Mouse (Mus musculus): Measurements from ENCODE around the gene Gnat3.
"Not testable (repeated sequence)": the region's sequence is repeated elsewhere in the genome, so short reads cannot be mapped to it uniquely, and the experiment has no call there.

Gnat3 gene

GRCm38 (mm10) chr5:17962249-17962648 lies at the start of gene Gnat3:
Gene Gnat3 (plus strand): TSS chr5:17962549.
- no peak for DNase-seq (ENCODE audit: extremely low read depth, low read depth)

DNA sequence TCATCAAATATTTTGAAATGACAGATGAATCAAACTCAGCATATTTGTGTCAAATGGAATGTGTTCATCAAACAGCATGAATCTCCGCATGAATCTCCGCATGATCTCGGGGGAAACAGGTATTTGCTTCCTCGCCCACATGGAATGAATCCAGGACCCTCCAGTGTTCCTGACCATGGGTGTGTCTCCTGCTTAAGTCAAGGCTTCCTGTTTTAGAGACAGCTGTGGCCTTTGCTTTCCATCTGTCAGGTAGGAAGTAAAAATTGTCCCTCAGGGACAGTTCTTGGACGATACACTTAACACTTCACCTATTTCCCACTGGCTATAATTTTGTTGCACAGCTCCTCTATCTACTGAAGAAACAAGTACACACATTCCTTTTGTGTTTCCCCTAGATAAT lies 43.4 kb upstream of the Gnat3 start:
- no peak for DNase-seq (ENCODE audit: extremely low read depth, low read depth)

GRCm38 (mm10) chr5:17923648-17924047 lies 38.7 kb upstream of the Gnat3 start:
- no peak for DNase-seq (ENCODE audit: extremely low read depth, low read depth)

GRCm38 (mm10) chr5:17924085-17924518 lies 38.2 kb upstream of the Gnat3 start:
- DNase-seq (ENCODE audit: extremely low read depth, low read depth) = no peak

DNA sequence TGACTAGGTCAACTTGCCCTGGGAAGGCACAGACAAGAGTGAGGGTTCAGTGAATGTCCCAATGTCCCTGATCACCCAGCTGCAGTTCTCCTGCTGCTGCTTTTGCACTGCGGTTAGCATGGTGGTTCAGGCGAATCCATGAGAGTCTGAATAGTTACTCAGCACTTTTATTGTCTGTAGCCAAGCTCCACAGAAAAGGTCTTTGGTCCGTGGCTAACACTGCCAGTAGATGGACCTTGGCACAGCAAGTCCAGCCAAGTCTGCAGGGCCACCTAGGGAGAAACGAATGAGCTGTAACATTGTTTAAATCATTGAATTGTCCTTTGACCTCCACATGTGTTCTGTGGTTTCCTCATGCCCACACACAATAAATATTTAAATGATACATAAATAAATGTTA lies 33.9 kb upstream of the Gnat3 start:
- no peak for DNase-seq (ENCODE audit: extremely low read depth, low read depth)

- no peak for DNase-seq (ENCODE audit: extremely low read depth, low read depth)
Measured at GRCm38 (mm10) chr5:17929006-17929567, 33.3 kb upstream of the Gnat3 start.

GRCm38 (mm10) chr5:17931588-17931987 lies 30.8 kb upstream of the Gnat3 start:
- not testable (repeated sequence) for DNase-seq (ENCODE audit: extremely low read depth, low read depth)

- no peak for DNase-seq (ENCODE audit: extremely low read depth, low read depth)
Measured at GRCm38 (mm10) chr5:17934501-17934900, 27.8 kb upstream of the Gnat3 start.

DNA sequence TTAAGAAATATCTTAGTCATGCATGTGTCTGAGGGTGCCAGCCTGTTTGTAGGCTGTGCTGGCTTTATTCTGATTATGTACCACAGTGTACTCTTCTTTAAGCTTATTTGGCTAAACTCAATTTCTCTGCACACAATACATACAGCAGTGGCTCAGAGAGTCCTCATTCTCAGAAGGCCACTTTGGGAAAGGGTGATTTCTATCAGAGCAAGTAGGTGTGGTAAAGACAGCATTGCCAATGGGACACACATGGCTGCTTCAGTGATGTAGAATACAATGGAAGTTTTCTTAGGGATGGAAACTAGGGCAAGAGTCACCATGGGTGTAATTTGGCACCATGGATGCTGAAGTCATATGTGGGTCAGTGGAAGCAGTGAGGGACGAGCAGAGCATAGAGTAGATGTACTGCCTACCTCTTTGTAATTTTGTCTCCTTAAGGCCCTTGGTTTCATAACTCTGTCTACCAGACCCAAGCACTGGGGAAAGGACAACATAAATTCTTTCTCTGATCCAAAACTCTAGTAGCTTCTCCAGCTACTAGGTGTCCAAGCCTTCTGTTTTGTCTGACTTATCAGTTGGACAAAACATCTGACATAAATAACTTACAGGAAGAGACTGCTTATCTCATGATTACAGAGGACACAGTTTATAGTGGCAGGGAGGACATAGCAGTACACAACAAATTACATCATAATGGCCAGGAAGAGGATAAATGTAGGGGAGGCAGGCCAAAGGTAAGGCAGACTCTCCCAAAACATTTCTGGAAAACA lies 24.0 kb upstream of the Gnat3 start:
- no peak for DNase-seq (ENCODE audit: extremely low read depth, low read depth)

DNA sequence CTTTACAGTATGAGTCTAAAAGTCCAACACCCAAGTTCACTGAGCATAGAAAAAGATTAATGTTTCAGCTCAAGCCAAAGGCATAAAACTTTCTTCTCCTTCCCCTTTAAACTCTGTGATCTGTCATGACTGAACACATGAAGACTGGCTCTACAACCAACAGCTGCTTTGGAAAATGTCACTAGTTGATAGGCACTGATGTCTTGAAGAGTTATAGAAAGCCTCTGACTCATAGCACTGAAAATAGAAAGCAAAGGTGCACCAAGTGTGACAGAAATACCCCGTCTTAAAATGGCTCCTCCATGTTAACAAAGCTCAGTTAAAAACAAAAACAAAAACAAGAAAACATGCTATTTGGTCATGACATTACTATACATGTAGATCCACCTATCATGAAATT lies 5.9 kb upstream of the Gnat3 start:
- no peak for DNase-seq (ENCODE audit: extremely low read depth, low read depth)

GRCm38 (mm10) chr5:17969704-17970390 lies 7.5 kb downstream of the Gnat3 start:
- DNase-seq (ENCODE audit: extremely low read depth, low read depth) = no peak

GRCm38 (mm10) chr5:17970391-17970730 lies 8.0 kb downstream of the Gnat3 start:
- DNase-seq (ENCODE audit: extremely low read depth, low read depth) = no peak

DNA sequence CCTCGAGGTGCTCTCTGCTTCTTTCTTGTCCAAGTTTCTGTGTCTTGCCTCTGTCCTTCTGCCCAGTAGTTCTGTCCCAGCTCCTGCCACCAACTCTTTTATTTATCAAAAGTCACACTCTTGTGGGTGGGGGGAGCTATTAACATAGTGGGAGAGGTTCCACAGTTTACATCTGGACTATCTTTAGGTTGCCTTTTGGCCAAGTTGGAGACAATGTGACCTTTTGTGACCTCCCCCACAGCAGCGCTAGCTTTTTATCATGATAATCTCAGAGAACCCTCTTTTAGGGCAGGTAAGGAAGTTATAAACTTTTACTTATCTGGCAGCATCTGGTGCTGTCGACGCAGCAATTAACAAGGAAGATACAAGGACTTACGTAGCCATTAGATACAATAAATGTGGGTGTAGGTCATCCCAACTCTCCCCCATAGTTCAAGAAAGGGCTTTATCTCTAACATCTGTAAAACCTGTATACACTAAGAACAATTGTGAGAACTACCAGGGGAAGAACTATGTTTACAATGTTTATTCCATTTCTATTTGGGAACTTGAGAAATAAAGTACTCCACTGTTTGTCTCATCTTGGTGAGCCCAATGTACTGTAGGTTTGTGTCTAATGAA lies 18.3 kb downstream of the Gnat3 start:
- DNase-seq (ENCODE audit: extremely low read depth, low read depth) = no peak

- DNase-seq (ENCODE audit: extremely low read depth, low read depth) = no peak
Measured at GRCm38 (mm10) chr5:17982770-17983169, 20.4 kb downstream of the Gnat3 start.

- no peak for DNase-seq (ENCODE audit: extremely low read depth, low read depth)
Measured at GRCm38 (mm10) chr5:17984522-17984921, 22.2 kb downstream of the Gnat3 start.

DNA sequence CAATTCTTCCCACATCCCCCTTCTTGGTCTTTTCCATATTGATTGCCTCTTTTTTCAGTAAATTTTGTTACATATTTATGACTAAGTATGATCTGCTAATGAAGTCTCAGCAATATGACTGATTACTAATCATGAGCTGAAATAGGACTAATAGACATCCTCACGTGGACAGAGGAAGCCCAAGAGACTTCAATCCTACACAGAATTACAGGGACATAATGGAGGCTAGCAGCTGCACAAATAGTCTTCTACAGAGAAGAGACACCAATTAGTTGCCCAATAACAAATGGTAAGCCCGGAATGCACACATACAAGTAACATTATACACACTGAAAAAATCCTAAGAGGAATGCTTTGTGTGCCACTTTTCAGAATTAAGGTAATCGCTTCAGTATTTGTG lies 24.3 kb downstream of the Gnat3 start:
- DNase-seq (ENCODE audit: extremely low read depth, low read depth) = no peak

GRCm38 (mm10) chr5:17990618-17991017 lies 28.3 kb downstream of the Gnat3 start:
- DNase-seq (ENCODE audit: extremely low read depth, low read depth) = no peak

DNA sequence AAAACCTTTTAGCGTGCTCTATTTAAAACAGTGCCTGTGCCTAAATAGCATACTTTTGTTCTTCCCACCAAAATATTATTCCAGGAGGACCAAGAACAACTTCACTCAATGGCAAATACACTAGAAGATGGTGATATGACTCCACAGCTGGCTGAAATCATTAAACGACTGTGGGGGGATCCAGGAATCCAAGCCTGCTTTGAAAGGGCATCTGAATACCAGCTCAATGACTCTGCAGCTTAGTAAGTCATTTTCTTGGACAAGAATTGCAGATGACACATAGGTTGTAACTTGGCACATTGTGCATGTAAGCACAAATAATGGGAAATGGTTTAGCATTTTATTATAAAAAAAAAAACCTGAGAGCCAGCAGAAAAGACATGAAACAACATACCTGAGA lies 37.2 kb downstream of the Gnat3 start:
- DNase-seq (ENCODE audit: extremely low read depth, low read depth) = no peak

DNA sequence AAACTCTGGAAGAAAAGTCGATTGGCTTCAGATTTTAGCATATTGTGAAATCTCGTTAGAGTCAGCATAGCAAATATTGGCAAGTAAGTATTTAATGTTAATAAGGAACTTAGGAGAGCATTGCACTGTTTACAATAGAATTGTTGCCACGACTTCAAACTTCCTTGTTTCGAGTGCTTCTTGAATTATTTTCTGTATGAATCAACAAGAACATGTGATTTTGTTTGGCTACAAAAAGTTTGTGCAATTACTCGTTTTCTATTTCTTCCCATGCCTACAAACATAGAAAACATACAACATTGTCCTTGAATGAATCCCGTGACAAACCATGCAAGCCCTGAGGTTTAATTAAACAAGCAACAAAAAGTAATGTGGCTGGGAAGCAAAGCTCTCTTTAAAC lies 37.8 kb downstream of the Gnat3 start:
- DNase-seq (ENCODE audit: extremely low read depth, low read depth) = no peak

DNA sequence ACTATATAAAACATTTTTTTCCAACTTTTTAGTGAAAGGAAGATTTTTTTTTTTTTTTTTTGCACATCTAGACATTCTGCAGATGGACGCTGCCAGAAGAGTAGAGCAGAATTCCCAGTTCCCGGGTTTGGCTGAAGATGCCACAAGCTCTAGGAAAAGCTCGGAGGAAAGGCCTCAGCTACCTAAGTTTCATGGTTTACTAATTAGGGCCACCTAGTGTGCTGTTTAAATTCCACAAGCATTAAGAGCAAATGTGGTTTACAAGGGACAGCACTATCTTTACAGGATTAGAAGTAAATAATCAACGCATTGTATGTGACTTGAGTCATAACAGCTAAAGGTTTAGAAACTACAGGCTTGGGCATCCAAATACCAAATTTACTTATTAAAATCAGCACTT lies 39.3 kb downstream of the Gnat3 start:
- no peak for DNase-seq (ENCODE audit: extremely low read depth, low read depth)

DNA sequence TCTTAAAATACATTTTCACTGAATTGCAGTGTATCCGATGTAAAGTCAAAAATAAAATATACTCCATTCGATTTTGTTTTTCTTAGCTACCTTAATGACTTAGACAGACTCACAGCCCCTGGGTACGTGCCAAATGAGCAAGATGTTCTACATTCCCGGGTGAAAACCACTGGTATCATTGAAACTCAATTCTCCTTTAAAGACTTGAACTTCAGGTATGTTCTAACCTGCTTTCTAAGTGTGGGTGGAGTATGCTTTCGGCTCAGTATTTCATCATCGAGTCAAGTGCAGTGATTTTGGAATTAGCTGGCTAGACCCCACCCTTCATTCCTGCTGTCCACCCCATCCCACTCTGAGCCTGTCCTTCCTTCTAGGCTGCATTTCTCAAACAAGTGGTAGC lies 41.3 kb downstream of the Gnat3 start:
- no peak for DNase-seq (ENCODE audit: extremely low read depth, low read depth)
